Mouse (Mus musculus): ENCODE data around the gene Baz2b. TPM values are rescaled to one million over a fixed set of nuclear protein-coding genes. Genes with fewer than 3 reads are reported as not detected.

Gene Baz2b
- 56.5 and 60.8 TPM in 2 replicates for polyA plus RNA-seq (2014; fragmentation: Nextera tagmentation; extraction: Ambion mirVana)

DNA sequence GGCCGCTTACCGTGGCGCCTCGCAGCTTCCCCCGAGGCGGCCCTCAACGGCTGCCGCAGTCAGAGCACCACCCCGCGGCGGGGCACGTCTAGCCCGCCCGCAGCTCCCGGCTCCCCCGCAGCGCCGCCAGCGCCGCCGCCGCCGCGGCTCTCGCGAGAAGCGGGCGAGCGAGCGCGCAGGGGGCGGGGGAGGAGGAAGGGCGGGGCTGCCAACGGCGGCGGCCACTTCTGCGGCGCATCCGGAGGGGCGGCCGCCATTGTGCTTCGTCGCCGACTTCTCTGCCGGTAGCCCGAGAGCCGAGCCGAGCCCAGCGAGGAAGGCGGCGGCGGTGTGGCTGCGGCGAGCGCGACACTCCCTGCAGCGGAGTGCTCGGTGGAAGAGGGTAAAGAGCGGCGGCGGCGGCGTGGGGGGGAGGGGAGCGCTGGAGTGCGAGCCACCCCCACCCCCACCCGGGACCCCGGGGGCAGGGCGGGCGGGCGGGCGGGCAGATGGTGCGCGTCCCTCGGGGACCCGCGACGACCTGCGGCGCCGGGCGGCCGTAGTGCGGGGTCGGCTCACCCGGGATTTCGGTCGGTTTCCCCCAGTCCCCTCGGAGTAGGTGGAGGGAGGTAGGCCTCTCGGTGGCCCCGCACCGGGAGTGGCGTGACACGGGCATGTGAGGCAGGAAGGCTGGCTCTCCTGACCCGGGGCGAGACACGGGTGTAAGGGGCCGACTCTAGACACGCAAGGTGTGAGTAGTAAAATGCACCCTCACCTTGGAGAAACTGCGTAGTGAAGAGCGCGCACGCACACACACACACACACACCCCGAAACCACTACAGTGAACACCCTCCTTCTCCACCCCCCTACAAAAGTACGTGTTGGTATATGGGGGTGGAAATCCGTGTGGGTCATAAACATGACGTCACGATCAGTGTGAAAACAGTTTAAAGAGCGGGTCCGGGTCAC is at the start of gene Baz2b, which contains the start of gene March7:
Gene Baz2b, minus strand, starts transcription at position 137 of the 949 bp plus-strand sequence.
Gene March7, plus strand, starts transcription at position 185 of the 949 bp plus-strand sequence.
- H3K4me1 ChIP-seq (ENCODE audit: control insufficient read depth, insufficient read depth, low read length) = no peaks in the 10 kb centered on the region
- WGBS = under 1% methylated on average over 57 of the region's 109 CpGs

DNA sequence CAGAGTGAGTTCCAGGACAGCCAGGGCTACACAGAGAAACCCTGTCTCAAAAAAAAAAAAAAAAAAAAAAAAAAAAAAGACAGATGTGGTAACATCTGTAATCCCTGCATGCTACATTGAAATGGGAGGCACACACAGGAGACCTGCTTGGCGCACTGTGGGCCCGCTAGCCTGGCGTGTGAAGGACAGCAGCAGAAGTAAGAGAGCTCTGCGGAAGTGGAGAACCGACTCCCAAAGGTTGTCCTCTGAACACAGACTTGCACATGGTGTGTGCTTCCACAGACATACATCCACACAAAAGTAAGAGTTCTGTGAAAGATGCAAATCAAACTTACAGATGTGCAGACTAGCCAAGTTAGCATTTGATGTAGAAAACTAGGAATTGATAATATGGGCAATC is 49.5 kb upstream of the Baz2b start:
- ATAC-seq (replicated peaks; ENCODE audit: insufficient number of reproducible peaks, low FRiP score, low TSS enrichment, low read depth) (no peak), DNase-seq (ENCODE audit: low spot score) (no peak)
- 96% methylated on average over 5 of the region's 5 CpGs for WGBS
- no peaks in the 10 kb centered on the region for H3K27me3 ChIP-seq (ENCODE audit: control insufficient read depth, insufficient read depth, low read length)
- no peak overlapping the region for H3K9ac ChIP-seq (replicated peaks; ENCODE audit: low read length)
- no peaks in the 10 kb centered on the region for H3K9me3 ChIP-seq (replicated peaks; ENCODE audit: control insufficient read depth, low read length)
- no peak overlapping the region for H3K4me2 ChIP-seq (ENCODE audit: low read depth, low read length)
- H3K36me3 ChIP-seq (replicated peaks; ENCODE audit: control insufficient read depth, insufficient read depth, low read depth, low read length) = peaks cover 2% of the 10 kb centered on the region
- no peak overlapping the region for H3K27ac ChIP-seq (replicated peaks; ENCODE audit: low read depth, low read length)
- no peak overlapping the region for H3K4me3 ChIP-seq (ENCODE audit: low read depth, low read length)
- no peaks in the 10 kb centered on the region for H3K4me1 ChIP-seq (ENCODE audit: control insufficient read depth, insufficient read depth, low read length)

More for the DNA sequence above, at the start of gene Baz2b, which contains the start of gene March7:
- Histone ChIP-seq H3K4me3 (ENCODE audit: low read depth, low read length) (peak within 1 kb of the TSS; percentile 95), H3K9ac (replicated peaks; ENCODE audit: low read length) (peak within 1 kb of the TSS; percentile 90), H3K4me2 (ENCODE audit: low read depth, low read length) (peak within 1 kb of the TSS; percentile 66), H3K9me3 (replicated peaks; ENCODE audit: control insufficient read depth, low read length) (no peaks in the 10 kb centered on the region), H3K36me3 (replicated peaks; ENCODE audit: control insufficient read depth, insufficient read depth, low read depth, low read length) (no peaks in the 10 kb centered on the region), H3K27me3 (ENCODE audit: control insufficient read depth, insufficient read depth, low read length) (no peaks in the 10 kb centered on the region), H3K27ac (replicated peaks; ENCODE audit: low read depth, low read length) (peak within 1 kb of the TSS; percentile 85)
- peak; percentile 88 for ATAC-seq (replicated peaks; ENCODE audit: insufficient number of reproducible peaks, low FRiP score, low TSS enrichment, low read depth)
- peak; percentile 92 for DNase-seq (ENCODE audit: low spot score)

DNA sequence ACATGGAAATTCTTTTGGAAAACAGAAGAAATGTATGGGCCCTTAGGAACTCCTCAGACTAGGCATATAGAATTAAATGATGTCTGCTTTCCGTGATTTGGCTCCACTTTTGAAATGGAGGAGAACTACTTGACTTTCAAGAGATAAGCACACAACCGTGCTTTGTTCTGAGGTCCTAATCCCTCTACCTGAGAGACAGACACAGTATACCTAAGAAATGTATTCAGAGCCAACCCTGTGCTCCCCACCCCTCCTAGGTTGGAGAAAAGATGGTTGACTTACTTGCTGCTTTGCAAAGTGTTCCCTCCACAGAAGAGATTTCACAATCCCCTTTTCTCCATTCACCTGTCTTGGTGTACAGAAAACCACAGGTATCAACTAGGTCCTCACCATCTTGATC is 47.1 kb upstream of the Baz2b start:
- DNase-seq (ENCODE audit: low spot score) (no peak), ATAC-seq (replicated peaks; ENCODE audit: insufficient number of reproducible peaks, low FRiP score, low TSS enrichment, low read depth) (no peak)
- 84% methylated on average over 2 of the region's 2 CpGs for WGBS
- no peaks in the 10 kb centered on the region for H3K27me3 ChIP-seq (ENCODE audit: control insufficient read depth, insufficient read depth, low read length)
- peaks cover 3% of the 10 kb centered on the region for H3K36me3 ChIP-seq (replicated peaks; ENCODE audit: control insufficient read depth, insufficient read depth, low read depth, low read length)
- H3K4me3 ChIP-seq (ENCODE audit: low read depth, low read length) = no peak overlapping the region
- H3K9me3 ChIP-seq (replicated peaks; ENCODE audit: control insufficient read depth, low read length) = no peaks in the 10 kb centered on the region
- H3K4me1 ChIP-seq (ENCODE audit: control insufficient read depth, insufficient read depth, low read length) = no peaks in the 10 kb centered on the region
- H3K27ac ChIP-seq (replicated peaks; ENCODE audit: low read depth, low read length) = no peak overlapping the region
- H3K4me2 ChIP-seq (ENCODE audit: low read depth, low read length) = no peak overlapping the region
- H3K9ac ChIP-seq (replicated peaks; ENCODE audit: low read length) = no peak overlapping the region

DNA sequence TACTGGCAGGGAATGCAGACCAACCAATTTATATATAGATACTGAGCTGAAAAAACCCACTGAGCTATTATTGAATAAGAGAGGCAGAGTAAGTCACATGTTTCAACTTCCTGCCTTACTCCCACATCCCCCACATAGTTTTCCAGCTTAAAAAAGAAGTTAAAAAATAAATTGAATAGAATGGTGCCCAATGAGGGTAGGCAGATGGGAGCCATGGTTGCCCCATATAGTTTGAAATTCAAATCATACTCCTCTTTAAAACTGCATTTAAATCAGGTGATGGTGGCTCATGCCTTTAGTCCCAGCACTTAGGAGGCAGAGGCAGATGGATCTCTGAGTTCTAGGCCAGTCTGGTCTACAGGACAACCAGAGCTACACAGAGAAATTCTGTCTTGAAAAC is 43.9 kb upstream of the Baz2b start:
- Histone ChIP-seq H3K27ac (replicated peaks; ENCODE audit: low read depth, low read length) (no peak overlapping the region), H3K4me3 (ENCODE audit: low read depth, low read length) (no peak overlapping the region), H3K9me3 (replicated peaks; ENCODE audit: control insufficient read depth, low read length) (no peaks in the 10 kb centered on the region), H3K4me1 (ENCODE audit: control insufficient read depth, insufficient read depth, low read length) (no peaks in the 10 kb centered on the region), H3K9ac (replicated peaks; ENCODE audit: low read length) (no peak overlapping the region), H3K27me3 (ENCODE audit: control insufficient read depth, insufficient read depth, low read length) (no peaks in the 10 kb centered on the region), H3K4me2 (ENCODE audit: low read depth, low read length) (no peak overlapping the region), H3K36me3 (replicated peaks; ENCODE audit: control insufficient read depth, insufficient read depth, low read depth, low read length) (peaks cover 3% of the 10 kb centered on the region)
- DNase-seq (ENCODE audit: low spot score) (no peak), ATAC-seq (replicated peaks; ENCODE audit: insufficient number of reproducible peaks, low FRiP score, low TSS enrichment, low read depth) (no peak)

DNA sequence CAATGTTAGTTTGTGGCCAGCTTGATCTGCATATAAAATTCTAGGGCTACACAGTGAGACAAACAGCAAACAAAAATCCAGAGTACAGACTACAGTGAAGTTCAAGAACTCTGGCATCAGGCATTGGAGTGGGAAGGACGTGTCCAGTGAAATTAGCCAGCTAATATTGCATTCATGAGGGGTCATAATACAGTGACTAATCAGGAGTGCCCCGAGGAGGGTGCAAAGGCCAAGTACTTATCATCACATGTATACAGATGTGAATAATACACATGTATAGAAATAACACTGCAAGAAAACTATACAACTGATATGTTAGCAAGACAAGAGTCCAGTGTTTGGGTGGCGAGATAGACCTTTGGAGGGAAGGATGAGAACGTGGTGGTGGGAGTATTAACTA is 43.1 kb upstream of the Baz2b start:
- WGBS = 83% methylated on average over 4 of the region's 4 CpGs
- ATAC-seq (replicated peaks; ENCODE audit: insufficient number of reproducible peaks, low FRiP score, low TSS enrichment, low read depth) = no peak

DNA sequence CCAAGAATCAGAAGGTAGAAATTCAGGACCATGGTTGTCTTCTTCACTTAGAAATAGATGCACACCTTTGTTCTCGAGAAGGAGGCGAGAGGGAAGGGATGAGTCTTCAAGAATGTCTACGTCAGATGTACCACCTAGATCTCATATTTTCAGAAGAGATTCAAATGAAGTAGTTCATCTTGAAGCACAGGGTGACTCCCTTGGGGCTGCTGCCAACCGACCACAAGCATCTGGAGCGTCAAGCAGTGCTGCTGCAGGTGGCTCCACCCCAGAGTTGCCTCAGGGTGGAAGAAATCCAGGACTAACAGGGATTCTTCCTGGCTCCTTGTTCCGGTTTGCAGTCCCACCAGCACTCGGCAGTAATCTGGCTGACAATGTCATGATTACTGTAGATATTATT is 24.9 kb upstream of the Baz2b start:
- H3K4me1 ChIP-seq (ENCODE audit: control insufficient read depth, insufficient read depth, low read length) = no peaks in the 10 kb centered on the region
- H3K36me3 ChIP-seq (replicated peaks; ENCODE audit: control insufficient read depth, insufficient read depth, low read depth, low read length) = peaks cover 12% of the 10 kb centered on the region
- no peak overlapping the region for H3K27ac ChIP-seq (replicated peaks; ENCODE audit: low read depth, low read length)
- no peaks in the 10 kb centered on the region for H3K27me3 ChIP-seq (ENCODE audit: control insufficient read depth, insufficient read depth, low read length)
- H3K9ac ChIP-seq (replicated peaks; ENCODE audit: low read length) = no peak overlapping the region
- no peaks in the 10 kb centered on the region for H3K9me3 ChIP-seq (replicated peaks; ENCODE audit: control insufficient read depth, low read length)
- DNase-seq (ENCODE audit: low spot score) (no peak), ATAC-seq (replicated peaks; ENCODE audit: insufficient number of reproducible peaks, low FRiP score, low TSS enrichment, low read depth) (no peak)
- H3K4me2 ChIP-seq (ENCODE audit: low read depth, low read length) = no peak overlapping the region
- H3K4me3 ChIP-seq (ENCODE audit: low read depth, low read length) = no peak overlapping the region
- 82% methylated on average over 7 of the region's 7 CpGs for WGBS

More for the DNA sequence above, 43.1 kb upstream of the Baz2b start:
- Histone ChIP-seq H3K27me3 (ENCODE audit: control insufficient read depth, insufficient read depth, low read length) (no peaks in the 10 kb centered on the region), H3K27ac (replicated peaks; ENCODE audit: low read depth, low read length) (no peak overlapping the region), H3K4me1 (ENCODE audit: control insufficient read depth, insufficient read depth, low read length) (no peaks in the 10 kb centered on the region), H3K9me3 (replicated peaks; ENCODE audit: control insufficient read depth, low read length) (no peaks in the 10 kb centered on the region), H3K36me3 (replicated peaks; ENCODE audit: control insufficient read depth, insufficient read depth, low read depth, low read length) (peaks cover 3% of the 10 kb centered on the region), H3K9ac (replicated peaks; ENCODE audit: low read length) (no peak overlapping the region), H3K4me3 (ENCODE audit: low read depth, low read length) (no peak overlapping the region), H3K4me2 (ENCODE audit: low read depth, low read length) (no peak overlapping the region)
- DNase-seq (ENCODE audit: low spot score) = no peak

DNA sequence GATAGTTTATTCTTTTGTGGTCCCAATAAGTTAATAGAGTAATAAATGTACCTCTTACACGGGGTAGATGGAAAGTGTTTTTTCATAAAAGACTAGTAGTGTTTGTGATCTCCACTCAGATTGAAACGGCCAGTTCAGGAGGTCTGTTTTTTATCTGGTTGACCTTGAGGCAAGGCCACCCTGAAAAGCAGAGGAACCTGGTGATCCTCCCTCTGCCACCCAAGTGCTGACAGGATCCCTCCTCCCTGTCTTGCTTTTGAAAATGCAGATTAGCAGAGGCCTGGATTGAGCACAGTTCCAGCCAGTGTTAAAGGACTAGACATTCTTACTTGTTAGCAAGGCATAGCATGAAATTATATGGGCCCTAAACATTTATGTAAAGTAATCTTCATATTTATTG is 23.5 kb upstream of the Baz2b start:
- Histone ChIP-seq H3K27ac (replicated peaks; ENCODE audit: low read depth, low read length) (no peak overlapping the region), H3K36me3 (replicated peaks; ENCODE audit: control insufficient read depth, insufficient read depth, low read depth, low read length) (peaks cover 9% of the 10 kb centered on the region), H3K9me3 (replicated peaks; ENCODE audit: control insufficient read depth, low read length) (no peaks in the 10 kb centered on the region), H3K4me2 (ENCODE audit: low read depth, low read length) (no peak overlapping the region), H3K4me3 (ENCODE audit: low read depth, low read length) (no peak overlapping the region), H3K4me1 (ENCODE audit: control insufficient read depth, insufficient read depth, low read length) (no peaks in the 10 kb centered on the region), H3K27me3 (ENCODE audit: control insufficient read depth, insufficient read depth, low read length) (no peaks in the 10 kb centered on the region), H3K9ac (replicated peaks; ENCODE audit: low read length) (no peak overlapping the region)
- DNase-seq (ENCODE audit: low spot score) = no peak
- WGBS = 77% methylated on average over 2 of the region's 2 CpGs
- ATAC-seq (replicated peaks; ENCODE audit: insufficient number of reproducible peaks, low FRiP score, low TSS enrichment, low read depth) = no peak

DNA sequence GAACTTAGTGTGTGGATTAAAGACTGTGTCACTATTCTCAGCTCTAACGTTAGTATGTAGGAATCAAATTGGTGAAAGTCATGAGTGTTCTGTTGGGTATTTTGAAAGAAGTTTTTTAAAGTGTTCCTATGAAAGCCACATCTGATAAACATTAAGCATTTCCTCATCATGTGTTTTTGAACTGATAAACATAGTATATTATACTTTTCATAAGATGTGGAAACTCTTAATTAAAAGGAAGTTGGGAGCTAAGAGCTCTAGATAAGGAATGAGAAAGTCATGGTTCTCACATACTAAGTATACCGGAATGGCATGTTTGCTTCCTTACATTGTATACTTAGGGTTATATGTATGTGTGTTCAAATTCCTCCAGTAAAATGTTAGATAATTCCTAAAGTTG is 20.7 kb upstream of the Baz2b start:
- 91% methylated on average over 2 of the region's 2 CpGs for WGBS
- ATAC-seq (replicated peaks; ENCODE audit: insufficient number of reproducible peaks, low FRiP score, low TSS enrichment, low read depth) (no peak), DNase-seq (ENCODE audit: low spot score) (no peak)
- Histone ChIP-seq H3K4me3 (ENCODE audit: low read depth, low read length) (no peak overlapping the region), H3K27ac (replicated peaks; ENCODE audit: low read depth, low read length) (no peak overlapping the region), H3K4me1 (ENCODE audit: control insufficient read depth, insufficient read depth, low read length) (no peaks in the 10 kb centered on the region), H3K9ac (replicated peaks; ENCODE audit: low read length) (no peak overlapping the region), H3K27me3 (ENCODE audit: control insufficient read depth, insufficient read depth, low read length) (no peaks in the 10 kb centered on the region), H3K4me2 (ENCODE audit: low read depth, low read length) (no peak overlapping the region), H3K9me3 (replicated peaks; ENCODE audit: control insufficient read depth, low read length) (no peaks in the 10 kb centered on the region), H3K36me3 (replicated peaks; ENCODE audit: control insufficient read depth, insufficient read depth, low read depth, low read length) (peaks cover 9% of the 10 kb centered on the region)

Data from embryonic facial prominence, embryonic 11.5 days (tissue).